Mouse (Mus musculus) midbrain, embryonic 11.5 days (tissue): ENCODE results near the gene Nedd8. TPM values are rescaled to one million over a fixed set of nuclear protein-coding genes. Genes with fewer than 3 reads are reported as not detected.

Experiments used
- ATAC-seq: fragments of 200-750 bp; cut with Nextera tagmentation; 2 replicates; pipeline ENCODE4 v1.8.0; 2017; ENCODE audit warnings: moderate TSS enrichment, moderate library complexity; ENCODE audit not compliant: low FRiP score
- DNase-seq: peaks from one replicate; pipeline ENCODE4 v3.0.0; 2015; ENCODE audit warnings: low spot score; ENCODE audit errors: missing footprints
- H3K27ac ChIP-seq: fragments of 300-500 bp; sonication (generic); 2 replicates; pipeline ENCODE4 v1.5.1; 2014; ENCODE audit warnings: low read depth, low read length
- H3K27me3 ChIP-seq: fragments of 300-500 bp; sonication (generic); 2 replicates; pipeline ENCODE4 v1.6.1; 2014; ENCODE audit warnings: mild to moderate bottlenecking, low read length, moderate library complexity, mixed read lengths; ENCODE audit not compliant: control insufficient read depth, insufficient read depth
- H3K36me3 ChIP-seq: fragments of 300-500 bp; sonication (generic); 2 replicates; pipeline ENCODE4 v1.6.1; 2014; ENCODE audit warnings: mild to moderate bottlenecking, low read length, moderate library complexity, mixed read lengths; ENCODE audit not compliant: control insufficient read depth, insufficient read depth
- H3K4me1 ChIP-seq: fragments of 300-500 bp; sonication (generic); 2 replicates; pipeline ENCODE4 v1.6.1; 2014; ENCODE audit warnings: low read length; ENCODE audit not compliant: control insufficient read depth, insufficient read depth
- H3K4me2 ChIP-seq: fragments of 300-500 bp; sonication (generic); 2 replicates; pipeline ENCODE4 v1.6.1; 2014; ENCODE audit warnings: mild to moderate bottlenecking, moderate library complexity
- H3K4me3 ChIP-seq: fragments of 300-500 bp; sonication (generic); 2 replicates; pipeline ENCODE4 v1.5.1; 2014; ENCODE audit warnings: low read depth, low read length
- H3K9ac ChIP-seq: fragments of 300-500 bp; sonication (generic); 2 replicates; pipeline ENCODE4 v1.6.1; 2014; ENCODE audit warnings: low read length
- H3K9me3 ChIP-seq: fragments of 300-500 bp; sonication (generic); 2 replicates; pipeline ENCODE4 v1.6.1; 2016; ENCODE audit warnings: low read length; ENCODE audit not compliant: control insufficient read depth
- WGBS: fragments of 180-500 bp; shearing (Covaris S2); extraction: QIAGEN DNeasy Blood & Tissue Kit; methylation state at CpG from one replicate; pipeline ENCODE4 v1.1.7; 2014; 5-methylcytosine and 5-hydroxymethylcytosine counted together
- polyA plus RNA-seq: library from polyadenylated mRNA; unstranded; fragments of >200 nt; fragmentation: Nextera tagmentation; extraction: Ambion mirVana; gene quantifications from 2 replicates; pipeline ENCODE4 v1.2.1, GENCODE M21; 2014

The Nedd8 gene
- polyA plus RNA-seq, 1 experiment from 2014 or later = 615 TPM

GRCm38 (mm10) chr14:55682118-55682493, 10.2 kb upstream of the Nedd8 start:
- H3K9me3 ChIP-seq = no peaks in the 10 kb centered on the region
- no peak overlapping the region for H3K27ac ChIP-seq
- ATAC-seq (no peak; the same call in 1 of the 2 replicates), DNase-seq (no peak)
- H3K27me3 ChIP-seq = no peaks in the 10 kb centered on the region
- peaks cover 3% of the 10 kb centered on the region; the same call in 1 of the 2 replicates for H3K4me1 ChIP-seq
- WGBS = 20% methylated on average over 3 of the region's 3 CpGs
- peaks cover 13% of the 10 kb centered on the region; the same call in 1 of the 2 replicates for H3K36me3 ChIP-seq
- H3K4me3 ChIP-seq = peak overlapping the region; percentile 85
- H3K4me2 ChIP-seq = peak overlapping the region; percentile 71
- H3K9ac ChIP-seq = peak overlapping the region; percentile 51

- Histone ChIP-seq H3K4me2 (peak within 1 kb of the TSS; percentile 71), H3K9me3 (no peaks in the 10 kb centered on the region), H3K27me3 (no peaks in the 10 kb centered on the region), H3K27ac (peak within 1 kb of the TSS; percentile 3; the same call in 1 of the 2 replicates), H3K4me1 (peaks cover 3% of the 10 kb centered on the region; the same call in 1 of the 2 replicates), H3K36me3 (peaks cover 16% of the 10 kb centered on the region; the same call in 1 of the 2 replicates), H3K9ac (peak within 1 kb of the TSS; percentile 79), H3K4me3 (peak within 1 kb of the TSS; percentile 85)
- WGBS = under 1% methylated on average over 66 of the region's 66 CpGs
- DNase-seq = peak; percentile 99
- peak; percentile 98 for ATAC-seq
Measured at GRCm38 (mm10) chr14:55681160-55682117, 9.5 kb upstream of the Nedd8 start, which contains the start of gene Tinf2. Tinf2 (minus strand) TSS chr14:55681820.

- Histone ChIP-seq H3K4me1 (peaks cover 3% of the 10 kb centered on the region; the same call in 1 of the 2 replicates), H3K4me3 (no peak overlapping the region), H3K4me2 (no peak overlapping the region), H3K36me3 (peaks cover 16% of the 10 kb centered on the region; the same call in 1 of the 2 replicates), H3K9me3 (no peaks in the 10 kb centered on the region), H3K9ac (no peak overlapping the region), H3K27ac (no peak overlapping the region), H3K27me3 (no peaks in the 10 kb centered on the region)
- ATAC-seq (no peak), DNase-seq (no peak)
- WGBS = 86% methylated on average over 4 of the region's 4 CpGs
Measured at GRCm38 (mm10) chr14:55677615-55678014, 5.7 kb upstream of the Nedd8 start.

GRCm38 (mm10) chr14:55672741-55673060, 777 bp upstream of the Nedd8 start:
- 83% methylated on average over 7 of the region's 7 CpGs for WGBS
- no peak for ATAC-seq
- Histone ChIP-seq H3K4me2 (peak overlapping the region; percentile 63), H3K9me3 (no peaks in the 10 kb centered on the region), H3K4me3 (peak overlapping the region; percentile 62), H3K9ac (peak overlapping the region; percentile 67), H3K27ac (no peak overlapping the region), H3K36me3 (peaks cover 3% of the 10 kb centered on the region; the same call in 1 of the 2 replicates), H3K27me3 (no peaks in the 10 kb centered on the region), H3K4me1 (peaks cover 7% of the 10 kb centered on the region)
- no peak for DNase-seq

- peak overlapping the region; percentile 53; the same call in 1 of the 2 replicates for H3K27ac ChIP-seq
- peak overlapping the region; percentile 63 for H3K4me2 ChIP-seq
- no peaks in the 10 kb centered on the region for H3K9me3 ChIP-seq
- DNase-seq (no peak), ATAC-seq (peak; percentile 66)
- peak overlapping the region; percentile 62 for H3K4me3 ChIP-seq
- H3K4me1 ChIP-seq = peaks cover 7% of the 10 kb centered on the region
- no peaks in the 10 kb centered on the region for H3K36me3 ChIP-seq
- WGBS = 0% methylated on average over 12 of the region's 12 CpGs
- peak overlapping the region; percentile 67 for H3K9ac ChIP-seq
- H3K27me3 ChIP-seq = no peaks in the 10 kb centered on the region
Measured at GRCm38 (mm10) chr14:55671486-55671832, 465 bp downstream of the Nedd8 start.

GRCm38 (mm10) chr14:55660636-55661035, 11.3 kb downstream of the Nedd8 start:
- no peak overlapping the region for H3K9ac ChIP-seq
- peak; percentile 19; the same call in 1 of the 2 replicates for ATAC-seq
- 53% methylated on average over 2 of the region's 2 CpGs for WGBS

GRCm38 (mm10) chr14:55659960-55660573, 11.9 kb downstream of the Nedd8 start, which contains the start of gene Mdp1:
Mdp1 (minus strand) TSS chr14:55660508.
- Histone ChIP-seq H3K4me3 (peak within 1 kb of the TSS; percentile 70), H3K4me2 (peak within 1 kb of the TSS; percentile 48), H3K4me1 (no peaks in the 10 kb centered on the region; the same call in 1 of the 2 replicates), H3K9me3 (no peaks in the 10 kb centered on the region), H3K9ac (peak within 1 kb of the TSS; percentile 81), H3K36me3 (peaks cover 2% of the 10 kb centered on the region), H3K27ac (0 out of 2 replicates have a peak within 1 kb of the TSS, but pooled peaks have one; percentile 2), H3K27me3 (no peaks in the 10 kb centered on the region)
- under 1% methylated on average over 39 of the region's 39 CpGs for WGBS
- DNase-seq = peak; percentile 95
- peak; percentile 93 for ATAC-seq

More at GRCm38 (mm10) chr14:55660636-55661035, 11.3 kb downstream of the Nedd8 start:
- H3K36me3 ChIP-seq = peaks cover 2% of the 10 kb centered on the region
- H3K4me3 ChIP-seq = no peak overlapping the region
- no peaks in the 10 kb centered on the region for H3K9me3 ChIP-seq
- DNase-seq = no peak
- no peaks in the 10 kb centered on the region for H3K27me3 ChIP-seq
- H3K4me2 ChIP-seq = peak overlapping the region; percentile 48; the same call in 1 of the 2 replicates
- H3K27ac ChIP-seq = no peak overlapping the region
- no peaks in the 10 kb centered on the region; the same call in 1 of the 2 replicates for H3K4me1 ChIP-seq

GRCm38 (mm10) chr14:55658011-55658410, 13.9 kb downstream of the Nedd8 start:
- DNase-seq (no peak), ATAC-seq (no peak)
- H3K27ac ChIP-seq = no peak overlapping the region
- no peak overlapping the region for H3K4me3 ChIP-seq
- no peaks in the 10 kb centered on the region; the same call in 1 of the 2 replicates for H3K4me1 ChIP-seq
- H3K4me2 ChIP-seq = no peak overlapping the region
- 90% methylated on average over 5 of the region's 5 CpGs for WGBS
- H3K9me3 ChIP-seq = no peaks in the 10 kb centered on the region
- H3K36me3 ChIP-seq = peaks cover 2% of the 10 kb centered on the region
- H3K9ac ChIP-seq = no peak overlapping the region
- H3K27me3 ChIP-seq = no peaks in the 10 kb centered on the region
